Mouse (Mus musculus): ENCODE data around the gene Retreg2. TPM values are rescaled to one million over a fixed set of nuclear protein-coding genes. Genes with fewer than 3 reads are reported as not detected.

Retreg2 gene
- polyA plus RNA-seq, 1 experiment = 225 TPM

GRCm38 (mm10) chr1:75136293-75136692 is 6.3 kb upstream of the Retreg2 start:
- DNase-seq = no peak
- H3K4me1 ChIP-seq (ENCODE audit: control insufficient read depth, insufficient read depth, low read length) = peaks cover 11% of the 10 kb centered on the region
- no peak overlapping the region for H3K4me3 ChIP-seq (ENCODE audit: insufficient read depth, low read depth, low read length)
- WGBS = 86% methylated on average over 6 of the region's 6 CpGs
- TF ChIP-seq CTCF (conservative IDR thresholded peaks at IDR 0.05; ENCODE audit: insufficient read depth, insufficient read length, low read depth, low read length) (no peak), POLR2A (IDR thresholded peaks at IDR 0.05; ENCODE audit: low read depth, low read length) (no peak)
- H3K27me3 ChIP-seq (replicated peaks; ENCODE audit: control insufficient read depth, insufficient read depth, low read length) = no peaks in the 10 kb centered on the region
- H3K27ac ChIP-seq (ENCODE audit: insufficient read depth, low read depth, low read length) = no peak overlapping the region
- H3K36me3 ChIP-seq (ENCODE audit: control insufficient read depth, insufficient read depth, low read length) = peaks cover 6% of the 10 kb centered on the region

GRCm38 (mm10) chr1:75136730-75137129 is 5.8 kb upstream of the Retreg2 start:
- no peak for DNase-seq
- 74% methylated on average over 3 of the region's 3 CpGs for WGBS

GRCm38 (mm10) chr1:75138448-75138847 is 4.1 kb upstream of the Retreg2 start:
- Histone ChIP-seq H3K27me3 (replicated peaks; ENCODE audit: control insufficient read depth, insufficient read depth, low read length) (no peaks in the 10 kb centered on the region), H3K27ac (ENCODE audit: insufficient read depth, low read depth, low read length) (no peak overlapping the region), H3K36me3 (ENCODE audit: control insufficient read depth, insufficient read depth, low read length) (peaks cover 6% of the 10 kb centered on the region), H3K4me1 (ENCODE audit: control insufficient read depth, insufficient read depth, low read length) (peaks cover 11% of the 10 kb centered on the region), H3K4me3 (ENCODE audit: insufficient read depth, low read depth, low read length) (no peak overlapping the region)
- no peak for DNase-seq
- WGBS = 93% methylated on average over 2 of the region's 2 CpGs
- TF ChIP-seq POLR2A (IDR thresholded peaks at IDR 0.05; ENCODE audit: low read depth, low read length) (no peak), CTCF (conservative IDR thresholded peaks at IDR 0.05; ENCODE audit: insufficient read depth, insufficient read length, low read depth, low read length) (no peak)

More at GRCm38 (mm10) chr1:75136730-75137129, 5.8 kb upstream of the Retreg2 start:
- TF ChIP-seq POLR2A (IDR thresholded peaks at IDR 0.05; ENCODE audit: low read depth, low read length) (no peak), CTCF (conservative IDR thresholded peaks at IDR 0.05; ENCODE audit: insufficient read depth, insufficient read length, low read depth, low read length) (no peak)
- no peaks in the 10 kb centered on the region for H3K27me3 ChIP-seq (replicated peaks; ENCODE audit: control insufficient read depth, insufficient read depth, low read length)
- H3K4me3 ChIP-seq (ENCODE audit: insufficient read depth, low read depth, low read length) = no peak overlapping the region
- no peak overlapping the region for H3K27ac ChIP-seq (ENCODE audit: insufficient read depth, low read depth, low read length)
- peaks cover 11% of the 10 kb centered on the region for H3K4me1 ChIP-seq (ENCODE audit: control insufficient read depth, insufficient read depth, low read length)
- peaks cover 6% of the 10 kb centered on the region for H3K36me3 ChIP-seq (ENCODE audit: control insufficient read depth, insufficient read depth, low read length)

- Histone ChIP-seq H3K27ac (ENCODE audit: insufficient read depth, low read depth, low read length) (peak overlapping the region; percentile 100), H3K4me3 (ENCODE audit: insufficient read depth, low read depth, low read length) (peak overlapping the region; percentile 89), H3K36me3 (ENCODE audit: control insufficient read depth, insufficient read depth, low read length) (peaks cover 6% of the 10 kb centered on the region), H3K27me3 (replicated peaks; ENCODE audit: control insufficient read depth, insufficient read depth, low read length) (no peaks in the 10 kb centered on the region), H3K4me1 (ENCODE audit: control insufficient read depth, insufficient read depth, low read length) (peaks cover 3% of the 10 kb centered on the region; the same call in 1 of the 2 replicates)
- DNase-seq = peak; percentile 68
- TF ChIP-seq CTCF (conservative IDR thresholded peaks at IDR 0.05; ENCODE audit: insufficient read depth, insufficient read length, low read depth, low read length) = no peak
- TF ChIP-seq POLR2A (IDR thresholded peaks at IDR 0.05; ENCODE audit: low read depth, low read length) = no peak
- 12% methylated on average over 4 of the region's 4 CpGs for WGBS
Observed at GRCm38 (mm10) chr1:75140601-75141190, 1.9 kb upstream of the Retreg2 start.

GRCm38 (mm10) chr1:75141486-75142190 is 940 bp upstream of the Retreg2 start:
- H3K4me1 ChIP-seq (ENCODE audit: control insufficient read depth, insufficient read depth, low read length) = peaks cover 3% of the 10 kb centered on the region; the same call in 1 of the 2 replicates
- whole genome bisulfite sequencing = under 1% methylated on average over 53 of the region's 53 CpGs
- no peak for TF ChIP-seq POLR2A (IDR thresholded peaks at IDR 0.05; ENCODE audit: low read depth, low read length)
- no peak for TF ChIP-seq CTCF (conservative IDR thresholded peaks at IDR 0.05; ENCODE audit: insufficient read depth, insufficient read length, low read depth, low read length)
- peak overlapping the region; percentile 100 for H3K27ac ChIP-seq (ENCODE audit: insufficient read depth, low read depth, low read length)
- no peaks in the 10 kb centered on the region for H3K27me3 ChIP-seq (replicated peaks; ENCODE audit: control insufficient read depth, insufficient read depth, low read length)
- peak overlapping the region; percentile 89 for H3K4me3 ChIP-seq (ENCODE audit: insufficient read depth, low read depth, low read length)
- DNase-seq = peak; percentile 79
- peaks cover 4% of the 10 kb centered on the region for H3K36me3 ChIP-seq (ENCODE audit: control insufficient read depth, insufficient read depth, low read length)

- Histone ChIP-seq H3K27ac (ENCODE audit: insufficient read depth, low read depth, low read length) (no peak overlapping the region), H3K27me3 (replicated peaks; ENCODE audit: control insufficient read depth, insufficient read depth, low read length) (no peaks in the 10 kb centered on the region), H3K4me1 (ENCODE audit: control insufficient read depth, insufficient read depth, low read length) (peaks cover 6% of the 10 kb centered on the region; the same call in 1 of the 2 replicates), H3K4me3 (ENCODE audit: insufficient read depth, low read depth, low read length) (no peak overlapping the region), H3K36me3 (ENCODE audit: control insufficient read depth, insufficient read depth, low read length) (peaks cover 2% of the 10 kb centered on the region; the same call in 1 of the 2 replicates)
- no peak for DNase-seq
- 96% methylated on average over 3 of the region's 3 CpGs for WGBS
- TF ChIP-seq CTCF (conservative IDR thresholded peaks at IDR 0.05; ENCODE audit: insufficient read depth, insufficient read length, low read depth, low read length) (no peak), POLR2A (IDR thresholded peaks at IDR 0.05; ENCODE audit: low read depth, low read length) (no peak)
Observed at GRCm38 (mm10) chr1:75145589-75145988, 3.0 kb downstream of the Retreg2 start.
